Mouse (Mus musculus) kidney, postnatal 25 days (tissue): Measurements from ENCODE around the gene H2-M10.1.
"Not testable (repeated sequence)": the region's sequence is repeated elsewhere in the genome, so short reads cannot be mapped to it uniquely, and the experiment has no call there.

Source experiments
- DNase-seq, 2 experiments: peaks; one replicate each; pipeline ENCODE4 v3.0.0; 2021; ENCODE audit warnings: mixed read lengths in 2 of 2

H2-M10.1 gene

DNA sequence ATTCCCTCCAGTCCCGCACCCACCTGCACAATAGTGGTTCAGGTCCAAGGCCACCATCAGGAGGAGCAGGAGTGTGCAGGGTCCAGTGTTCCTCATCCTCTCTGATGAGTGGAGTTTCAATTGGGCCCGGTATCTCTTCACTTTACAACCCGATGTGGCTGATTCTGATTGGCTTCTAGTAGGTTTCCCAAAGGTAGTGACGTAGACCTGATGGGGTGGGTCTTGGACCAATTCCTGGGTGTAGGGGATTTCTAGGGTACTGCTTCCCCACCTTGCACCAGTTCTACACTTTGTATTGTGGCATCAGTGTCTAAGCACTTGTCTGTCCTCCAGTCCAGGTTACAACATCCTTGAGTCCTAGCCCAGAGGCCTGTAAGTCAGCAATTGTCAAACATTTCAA lies at the start of gene H2-M10.1:
TSS of gene H2-M10.1 (minus strand) at position 101 of the 400 bp plus-strand sequence.
- DNase-seq = no peak

DNA sequence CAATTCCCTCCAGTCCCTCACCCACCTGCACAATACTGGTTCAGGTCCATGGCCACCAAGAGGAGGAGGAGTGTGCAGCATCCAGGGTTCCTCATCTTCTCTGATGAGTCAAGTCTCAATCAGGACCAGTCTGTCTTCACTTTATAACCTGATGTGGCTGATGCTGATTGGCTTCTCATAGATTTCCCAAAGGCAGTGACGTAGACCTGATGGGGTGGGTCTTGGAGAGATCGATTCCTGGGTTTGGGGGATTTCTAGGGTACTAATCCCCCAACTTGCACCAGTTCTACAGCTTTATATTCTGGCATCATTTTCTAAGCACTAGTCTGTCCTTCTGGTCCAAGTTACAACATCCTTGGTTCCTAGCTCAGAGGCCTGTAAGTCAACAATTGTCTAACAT lies 42.4 kb upstream of the H2-M10.1 start, which contains the start of gene H2-M10.3:
TSS of gene H2-M10.3 (minus strand) at position 101 of the 400 bp plus-strand sequence.
- DNase-seq = not testable (repeated sequence)

DNA sequence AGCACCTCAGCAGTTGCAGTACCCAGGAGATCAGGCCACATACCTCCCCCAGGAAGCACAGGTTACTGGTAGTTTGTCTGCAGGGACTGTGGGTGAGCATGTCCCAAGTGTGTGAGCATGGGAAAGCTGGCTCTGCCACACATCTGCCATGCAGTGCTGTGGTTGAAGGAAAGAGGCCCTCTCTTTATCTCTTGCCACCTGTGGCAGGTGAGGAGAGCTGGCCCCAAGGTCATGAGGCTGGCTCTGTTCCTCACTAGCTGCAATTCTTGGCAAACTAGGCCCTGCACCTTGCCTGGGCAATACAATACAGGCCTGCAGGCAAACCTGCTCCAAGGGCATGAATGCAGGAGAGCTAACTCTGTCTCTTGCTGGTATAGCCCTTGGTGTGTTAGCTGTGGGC lies 36.4 kb upstream of the H2-M10.1 start:
- not testable (repeated sequence) for DNase-seq

DNA sequence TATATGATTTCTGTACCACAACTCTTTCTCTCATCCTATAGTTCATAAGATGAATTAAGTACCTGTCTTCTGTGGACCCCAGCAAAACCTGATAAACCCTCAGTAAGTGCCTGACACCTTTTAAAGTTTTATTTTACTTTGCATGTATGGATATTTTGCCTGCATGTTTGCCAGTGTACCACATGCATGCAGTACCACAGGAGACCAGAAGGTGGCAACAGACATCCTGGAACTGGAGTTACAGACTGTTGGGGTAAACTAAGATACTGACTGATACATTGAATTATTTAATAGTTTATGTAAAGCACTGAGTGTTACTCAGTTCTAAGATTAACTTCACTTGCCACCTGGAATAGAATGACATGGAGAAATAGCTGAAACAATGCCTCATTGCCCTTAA lies 31.6 kb upstream of the H2-M10.1 start:
- peak; percentile 42 to 68 for DNase-seq

GRCm38 (mm10) chr17:36355763-36356162 lies 29.8 kb upstream of the H2-M10.1 start:
- no peak for DNase-seq

- DNase-seq = peak; percentile 62 to 71
Observed at GRCm38 (mm10) chr17:36355343-36355742, 29.4 kb upstream of the H2-M10.1 start.

DNA sequence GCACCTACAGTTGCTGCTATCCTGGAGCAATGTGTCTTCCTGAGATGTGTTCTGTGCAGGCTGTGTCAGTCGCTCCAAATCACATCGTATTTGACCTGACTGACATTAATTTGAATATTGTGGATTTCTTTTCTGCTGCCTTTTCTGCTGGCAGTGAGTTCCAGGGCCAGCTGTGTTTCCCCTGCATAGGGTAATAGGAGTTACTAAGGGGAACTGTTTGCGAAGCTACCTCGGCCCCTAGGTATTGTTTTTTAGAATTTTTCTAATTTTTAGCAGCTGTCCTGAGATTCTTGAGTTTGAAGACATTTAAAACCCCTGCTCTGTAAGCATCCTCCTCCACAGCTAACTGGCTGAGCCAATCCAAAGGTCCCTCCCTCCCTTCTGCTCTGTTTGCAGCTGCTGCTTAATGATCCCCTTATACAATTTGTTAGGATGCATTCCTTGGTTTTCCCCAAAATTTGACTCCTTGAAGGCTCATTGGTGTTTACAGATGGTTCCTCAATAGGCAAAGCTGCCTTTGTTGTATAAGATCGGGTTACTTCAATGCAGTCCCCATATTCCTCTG lies 10.2 kb downstream of the H2-M10.1 start:
- no peak for DNase-seq

- DNase-seq = peak; percentile 45 to 63
Observed at GRCm38 (mm10) chr17:36315041-36315688, 10.8 kb downstream of the H2-M10.1 start.

GRCm38 (mm10) chr17:36314511-36314910 lies 11.4 kb downstream of the H2-M10.1 start:
- no peak for DNase-seq

DNA sequence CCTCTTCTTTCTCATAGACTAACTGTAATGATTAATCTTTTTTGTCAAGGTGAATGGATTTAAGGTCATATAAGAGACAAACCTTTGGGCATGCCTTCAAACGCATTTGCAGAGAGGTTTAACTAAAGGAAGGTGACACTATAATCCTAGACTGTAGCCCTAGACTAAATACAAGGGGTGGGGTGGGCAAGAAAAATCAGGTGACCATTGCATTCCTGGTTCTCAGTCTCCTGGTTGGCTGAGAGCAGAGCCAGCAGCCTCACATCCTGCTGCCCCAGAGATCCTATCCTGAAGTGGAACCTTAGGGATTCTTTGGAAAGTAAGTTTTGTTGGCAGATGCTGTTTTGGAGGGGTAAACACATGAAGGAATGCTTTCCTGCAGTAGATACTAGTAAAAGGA lies 16.7 kb downstream of the H2-M10.1 start:
- DNase-seq = no peak

GRCm38 (mm10) chr17:36308855-36309254 lies 17.1 kb downstream of the H2-M10.1 start:
- peak; percentile 77 to 83 for DNase-seq

DNA sequence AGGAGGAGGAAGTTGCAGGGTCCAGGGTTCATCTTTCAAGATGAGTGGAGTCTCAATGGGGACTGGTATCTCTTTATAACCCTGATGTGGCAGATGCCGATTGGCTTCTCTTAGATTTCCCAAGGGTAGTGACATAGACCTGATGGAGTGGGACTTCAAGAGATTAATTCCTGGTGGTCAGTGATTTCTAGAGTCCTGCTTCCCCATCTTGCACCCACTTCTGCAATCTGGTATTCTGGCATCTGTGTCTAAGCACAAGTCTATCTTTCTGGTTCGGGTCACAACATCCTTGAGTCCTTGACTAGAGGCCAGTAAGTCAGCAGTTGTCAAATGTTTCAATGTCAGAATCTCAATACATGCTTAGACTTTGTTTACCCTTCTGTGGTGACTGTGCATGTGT lies 39.6 kb downstream of the H2-M10.1 start, which contains the start of gene H2-M10.2:
TSS of gene H2-M10.2 (minus strand) at position 101 of the 400 bp plus-strand sequence.
- no peak for DNase-seq

DNA sequence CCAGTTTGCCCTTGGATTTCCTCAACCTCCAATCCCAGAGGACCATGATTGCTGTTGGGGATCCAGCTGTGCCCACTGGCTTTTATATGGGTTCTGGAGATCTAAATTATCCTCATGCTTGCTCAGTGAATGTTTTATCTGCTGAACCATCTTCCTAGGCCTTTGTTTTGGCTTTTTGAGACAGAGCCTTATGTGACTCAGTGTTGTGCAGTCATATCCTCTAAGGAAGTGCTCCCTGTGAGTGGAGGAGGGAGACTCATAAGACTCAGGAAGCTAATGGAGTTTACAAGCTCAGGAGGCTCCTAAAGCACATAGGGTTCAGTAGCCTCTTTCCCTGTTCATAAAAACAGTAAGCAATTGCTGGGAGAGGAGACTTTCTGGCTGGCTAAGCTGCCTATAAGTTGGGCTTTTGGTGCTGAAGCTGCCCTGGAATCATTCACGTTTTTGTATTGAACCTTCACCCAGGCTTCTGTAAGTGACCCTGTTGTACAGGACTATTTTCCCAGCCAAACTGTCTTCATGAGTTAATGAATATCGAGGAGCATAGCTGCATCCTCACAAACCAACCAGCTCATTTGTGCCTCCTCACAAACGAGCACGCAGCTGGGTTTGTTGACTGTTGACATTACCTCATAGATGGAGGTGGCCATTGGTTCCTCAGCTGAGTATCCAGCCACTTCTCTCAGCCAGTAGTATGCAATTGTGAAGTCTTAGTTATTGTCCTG lies 44.3 kb downstream of the H2-M10.1 start:
- no peak for DNase-seq

- no peak for DNase-seq
Observed at GRCm38 (mm10) chr17:36274776-36275175, 51.2 kb downstream of the H2-M10.1 start.

DNA sequence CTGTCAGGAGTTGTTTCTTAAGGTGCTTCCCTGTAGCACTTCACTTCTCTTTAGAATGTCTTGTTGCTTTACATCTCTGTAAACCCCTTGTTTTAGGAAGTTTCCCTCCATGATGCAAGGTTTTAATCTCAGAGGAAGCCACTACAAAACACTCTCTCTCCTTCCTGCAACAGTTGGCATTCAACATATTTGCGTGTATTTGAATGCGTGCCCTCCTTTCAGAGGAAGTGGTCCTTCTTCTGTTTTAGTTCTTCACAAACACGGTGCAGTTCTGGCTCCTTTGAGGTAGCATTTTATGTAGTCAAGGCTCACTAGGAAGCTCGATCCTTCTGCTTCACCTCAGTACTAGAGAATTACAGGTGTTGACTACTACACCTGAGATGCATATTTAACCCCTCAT lies 52.2 kb downstream of the H2-M10.1 start:
- DNase-seq = no peak
